Mouse (Mus musculus): ENCODE results near the gene Rbm18.

Gene Rbm18

DNA sequence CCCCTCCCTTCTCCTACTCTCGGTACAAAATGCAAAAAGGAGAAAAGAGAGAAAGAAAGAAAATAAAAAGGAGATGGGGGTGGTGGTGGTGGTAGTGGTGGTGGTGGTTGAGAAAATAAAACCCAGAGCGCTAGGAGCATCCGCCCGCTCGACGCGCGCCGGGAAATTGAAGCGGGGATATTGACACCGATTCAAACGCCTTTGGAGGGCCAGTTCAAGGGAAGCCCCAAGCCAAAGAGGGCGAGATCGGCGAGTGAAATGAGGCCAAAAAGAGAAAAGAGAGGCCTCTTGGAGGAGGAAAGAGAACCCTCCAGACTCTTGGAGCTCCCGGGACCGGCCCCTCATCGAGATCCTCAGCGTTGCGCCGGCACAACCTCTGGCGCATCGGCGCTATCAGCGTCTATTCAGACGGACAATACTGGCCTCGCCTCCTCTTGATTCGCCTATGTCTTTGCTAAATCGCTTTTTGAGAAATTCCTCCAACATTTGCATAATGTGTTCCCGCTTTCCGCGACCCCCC is 32.1 kb downstream of the Rbm18 start:
- no peak for DNase-seq (ENCODE audit: low spot score)

DNA sequence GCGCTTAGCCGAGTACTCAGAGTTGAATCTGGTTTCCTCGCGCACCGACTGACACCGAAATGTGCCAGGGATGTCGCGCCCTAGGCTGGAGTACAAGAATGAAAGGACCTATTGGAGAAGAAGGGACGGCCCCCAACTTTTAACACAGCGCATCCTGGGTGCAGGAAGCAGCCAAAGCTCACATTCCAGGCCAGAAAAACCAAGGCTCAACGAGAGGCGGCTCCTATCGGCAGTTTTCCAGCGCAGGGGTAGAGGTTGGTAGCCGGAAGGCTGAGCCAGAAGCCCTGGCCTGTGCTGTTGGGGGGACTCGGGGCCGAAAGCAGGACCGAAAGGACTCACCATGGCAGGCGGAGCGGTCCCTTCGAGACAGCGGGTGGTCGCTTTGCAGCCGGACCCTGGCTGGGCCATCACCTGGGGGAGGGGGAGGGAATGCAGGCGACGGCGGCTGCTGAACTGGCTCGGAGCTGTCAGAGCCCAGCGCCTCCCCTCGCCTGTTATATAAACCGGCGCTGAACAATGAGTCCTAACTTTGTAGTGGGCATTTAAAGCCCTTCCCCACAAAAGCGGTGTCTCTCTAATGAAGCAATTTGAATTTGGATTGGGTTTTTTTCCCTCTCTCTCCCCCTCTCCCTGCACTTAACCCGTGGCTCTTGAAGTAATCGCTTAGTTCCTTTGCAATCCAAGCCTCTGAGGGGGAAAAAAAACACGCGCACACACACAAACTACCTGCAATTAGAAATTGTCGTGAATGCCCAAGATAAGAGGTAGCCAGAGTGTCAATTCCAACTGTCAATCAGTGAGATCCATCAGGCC is 32.8 kb downstream of the Rbm18 start:
- no peak for DNase-seq (ENCODE audit: low spot score)

DNA sequence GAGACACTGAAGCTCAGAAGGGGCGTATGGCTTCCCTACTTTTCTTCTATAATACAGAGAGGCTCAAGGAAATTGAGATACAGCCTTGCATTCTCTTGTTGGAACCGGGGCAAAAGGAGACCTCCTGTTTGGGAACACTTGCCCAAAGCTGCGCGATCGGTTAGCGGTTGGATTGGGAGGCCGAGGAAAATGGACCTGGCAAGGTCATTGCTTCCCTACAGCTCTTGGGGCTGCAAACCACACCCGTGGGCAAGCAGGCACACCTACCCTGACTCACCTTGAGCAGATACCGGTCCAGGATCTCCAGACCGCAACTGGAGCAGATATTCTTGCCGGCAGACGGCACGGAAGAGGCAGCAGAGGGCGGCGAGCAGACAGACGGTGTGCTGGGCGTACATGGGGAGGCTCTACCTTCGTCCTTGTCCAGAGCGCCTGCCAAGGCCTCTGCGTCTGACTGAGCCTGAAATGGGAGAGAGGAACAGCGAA is 33.5 kb downstream of the Rbm18 start:
- no peak for DNase-seq (ENCODE audit: low spot score)

DNA sequence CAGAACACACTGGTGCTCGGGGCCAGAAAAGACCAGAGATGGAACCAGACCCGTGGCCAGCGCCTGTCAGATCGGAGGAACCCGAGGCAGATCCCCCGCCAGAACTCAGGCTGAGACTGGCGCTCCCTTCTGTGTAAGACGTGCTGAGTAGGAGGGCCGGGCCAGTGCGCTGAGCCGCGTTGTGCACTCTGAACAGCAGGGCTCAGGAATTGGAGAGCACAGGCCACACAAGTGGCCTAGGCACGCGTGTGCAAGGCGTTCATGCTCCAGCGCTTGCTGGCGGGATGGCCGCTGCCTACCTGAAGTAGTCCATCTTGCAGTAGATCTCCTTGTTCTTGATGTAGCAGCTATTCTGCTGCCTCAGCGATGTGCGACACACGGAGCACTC is 34.0 kb downstream of the Rbm18 start:
- DNase-seq (ENCODE audit: low spot score): no peak

DNA sequence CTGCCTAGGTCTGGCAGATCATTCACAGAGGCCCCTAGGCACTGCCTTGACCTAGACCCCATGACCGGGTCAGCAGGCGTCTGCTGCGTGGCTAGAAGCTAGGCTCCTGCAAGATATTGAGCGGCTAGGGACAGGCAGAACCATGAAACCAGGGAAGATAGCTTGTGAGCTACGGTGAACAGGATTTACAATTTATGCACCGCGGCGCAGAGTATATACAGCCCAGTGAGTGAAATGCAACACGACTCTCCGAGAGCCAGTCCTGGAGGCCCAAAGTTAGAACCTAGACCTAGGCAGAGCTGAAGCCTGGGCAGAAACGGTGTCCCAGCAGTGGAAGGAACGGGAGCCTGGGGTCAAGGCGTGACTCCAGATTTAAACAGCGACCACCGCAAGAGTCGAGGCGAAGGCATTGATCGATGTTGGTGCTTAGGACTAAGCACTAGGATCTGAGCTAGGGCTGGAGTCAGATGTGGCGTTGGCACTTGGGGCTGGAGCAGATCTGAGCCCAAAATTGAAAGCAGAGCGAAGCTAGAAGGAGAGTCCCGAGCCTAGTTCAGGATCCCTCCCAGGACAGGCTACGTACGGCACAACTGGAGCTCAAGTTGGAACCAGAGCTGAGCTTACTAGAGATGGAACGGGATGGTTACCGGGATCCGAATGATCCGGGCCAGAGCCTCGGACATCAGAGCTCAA is 34.6 kb downstream of the Rbm18 start:
- no peak for DNase-seq (ENCODE audit: low spot score)

DNA sequence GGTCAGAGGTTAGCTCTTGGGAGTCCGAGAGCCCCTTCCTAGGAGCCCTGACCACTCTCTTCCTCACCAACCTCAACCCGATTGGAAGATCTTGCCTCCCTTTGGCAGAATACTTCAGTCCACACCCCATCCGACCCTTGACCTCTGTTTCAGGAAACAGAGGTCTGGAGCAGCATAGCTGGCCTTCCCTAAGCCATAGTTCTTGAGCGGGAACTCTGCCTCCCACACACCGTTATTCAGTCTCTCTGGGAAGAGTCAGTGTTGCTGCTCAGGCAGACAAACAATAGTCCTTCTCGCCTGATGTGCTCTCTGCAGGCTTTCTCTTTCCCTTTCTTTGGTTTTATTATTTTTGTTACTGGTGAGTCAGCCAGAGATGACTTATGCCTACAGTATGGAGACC is 36.8 kb downstream of the Rbm18 start:
- no peak for DNase-seq (ENCODE audit: low spot score)

DNA sequence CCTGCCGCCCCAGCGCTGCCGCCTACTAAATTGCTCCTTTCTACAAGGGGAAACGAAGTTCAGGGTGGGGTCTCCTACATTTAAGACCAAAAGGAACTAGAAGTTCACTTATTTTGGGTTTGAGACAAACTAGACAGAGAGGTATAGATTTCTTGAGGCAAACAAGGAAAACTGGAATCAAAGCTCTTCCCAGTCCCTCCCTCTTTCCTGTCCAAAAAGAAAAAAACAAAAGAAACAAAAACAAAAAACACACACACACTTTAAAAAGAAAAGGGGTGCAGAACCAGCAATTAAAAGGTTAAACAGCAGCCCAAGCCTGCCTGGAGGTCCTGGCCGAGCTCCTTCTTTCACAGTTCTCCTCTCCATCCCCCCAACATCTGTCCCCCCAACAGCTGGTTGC is 38.6 kb downstream of the Rbm18 start:
- DNase-seq (ENCODE audit: low spot score): no peak

DNA sequence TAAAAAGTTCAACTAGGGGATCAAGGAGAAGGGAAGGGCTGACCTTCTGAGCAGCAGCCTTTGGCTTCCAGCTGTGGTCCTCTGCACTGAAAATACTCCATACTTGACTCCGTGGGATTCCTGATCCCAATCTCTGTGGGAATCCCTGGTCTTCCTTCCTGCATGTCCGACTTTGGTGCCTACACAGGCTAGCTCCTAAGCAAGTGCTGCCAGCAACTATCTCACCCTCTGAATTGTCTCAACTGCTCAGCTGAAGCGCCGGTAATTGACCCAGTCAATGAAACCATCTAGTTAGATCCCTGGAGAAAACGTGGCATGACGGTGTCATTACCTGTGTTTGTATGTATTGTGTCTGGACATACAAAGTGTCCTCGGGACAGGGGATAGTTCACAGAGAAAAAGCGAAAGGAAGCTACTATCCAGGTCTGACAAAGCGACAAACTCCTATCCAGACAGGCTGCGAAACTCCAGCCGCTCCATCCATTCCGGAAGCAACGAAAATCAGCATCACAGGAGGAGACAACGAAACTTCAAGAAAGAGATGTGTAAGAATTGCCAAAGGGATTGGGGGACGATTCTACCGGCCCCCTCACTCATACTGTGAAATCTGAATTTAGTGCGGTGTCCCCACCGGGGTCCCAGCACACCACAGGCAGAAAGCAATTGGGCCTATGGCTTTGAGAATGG is 39.3 kb downstream of the Rbm18 start:
- no peak for DNase-seq (ENCODE audit: low spot score)

DNA sequence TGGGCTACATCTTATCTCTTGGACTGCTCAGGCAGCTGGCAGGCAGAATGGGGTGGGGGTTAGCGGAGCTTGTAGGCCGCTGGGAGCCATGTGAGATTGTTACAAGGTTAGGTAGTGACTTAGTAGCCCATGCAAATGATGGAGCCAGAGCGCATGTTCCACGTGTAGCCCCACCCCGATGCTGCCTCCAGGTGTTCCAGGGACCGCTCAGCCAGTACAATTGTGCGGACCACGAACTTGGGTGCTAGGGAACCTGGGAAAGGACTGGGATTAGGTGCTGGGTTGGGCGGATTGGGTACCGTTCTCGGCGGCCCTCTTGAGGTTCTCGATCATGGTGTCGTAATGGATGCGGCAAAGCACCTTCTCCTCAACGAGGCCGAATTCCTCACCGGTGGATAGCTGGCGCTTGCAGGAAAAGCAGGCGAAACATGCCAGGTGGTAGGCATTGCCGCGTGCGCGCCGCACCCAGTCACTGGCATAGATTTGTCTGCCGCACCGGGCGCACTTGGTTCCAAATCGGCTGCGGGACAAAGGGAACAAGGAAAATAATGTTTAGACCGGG is 42.6 kb downstream of the Rbm18 start:
- DNase-seq (ENCODE audit: low spot score): no peak

DNA sequence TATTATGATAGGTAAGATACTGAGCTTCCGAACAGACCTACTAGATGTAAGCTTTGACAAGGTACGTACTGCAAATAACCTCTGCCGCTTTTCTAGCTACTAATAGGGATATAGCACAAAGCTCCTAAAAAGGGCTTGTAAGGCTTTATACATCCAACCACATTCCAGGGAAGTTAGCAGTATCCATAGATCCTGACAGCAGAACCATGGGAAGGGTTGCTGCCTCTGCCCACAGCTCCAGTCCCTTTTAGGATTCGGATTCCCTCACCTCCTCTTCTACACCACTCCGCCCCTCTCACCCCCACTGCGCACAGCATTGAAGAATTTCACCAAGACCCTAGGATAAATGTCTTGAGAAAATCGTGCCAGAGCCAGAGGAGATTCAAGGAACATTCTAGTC is 43.3 kb downstream of the Rbm18 start:
- no peak for DNase-seq (ENCODE audit: low spot score)

DNA sequence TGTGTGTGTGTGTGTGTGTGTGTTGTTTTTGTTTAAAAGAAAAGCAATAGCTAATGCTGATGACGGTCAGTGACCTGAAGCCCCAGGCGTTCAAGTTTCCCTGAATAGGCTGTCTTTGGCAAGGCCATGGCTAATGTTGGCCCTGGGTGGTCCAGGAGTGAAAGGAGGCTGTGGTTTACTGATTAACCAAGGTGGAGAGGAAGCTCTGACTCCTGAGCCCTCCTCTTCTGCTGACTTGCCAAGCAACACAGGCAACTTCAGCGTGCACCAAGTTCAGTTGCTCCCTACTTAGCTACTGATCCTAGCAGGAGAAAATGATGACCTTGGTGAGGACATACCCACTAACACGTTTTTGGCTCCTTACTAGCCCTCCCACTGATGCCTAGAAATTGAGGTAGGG is 43.8 kb downstream of the Rbm18 start:
- no peak for DNase-seq (ENCODE audit: low spot score)

DNA sequence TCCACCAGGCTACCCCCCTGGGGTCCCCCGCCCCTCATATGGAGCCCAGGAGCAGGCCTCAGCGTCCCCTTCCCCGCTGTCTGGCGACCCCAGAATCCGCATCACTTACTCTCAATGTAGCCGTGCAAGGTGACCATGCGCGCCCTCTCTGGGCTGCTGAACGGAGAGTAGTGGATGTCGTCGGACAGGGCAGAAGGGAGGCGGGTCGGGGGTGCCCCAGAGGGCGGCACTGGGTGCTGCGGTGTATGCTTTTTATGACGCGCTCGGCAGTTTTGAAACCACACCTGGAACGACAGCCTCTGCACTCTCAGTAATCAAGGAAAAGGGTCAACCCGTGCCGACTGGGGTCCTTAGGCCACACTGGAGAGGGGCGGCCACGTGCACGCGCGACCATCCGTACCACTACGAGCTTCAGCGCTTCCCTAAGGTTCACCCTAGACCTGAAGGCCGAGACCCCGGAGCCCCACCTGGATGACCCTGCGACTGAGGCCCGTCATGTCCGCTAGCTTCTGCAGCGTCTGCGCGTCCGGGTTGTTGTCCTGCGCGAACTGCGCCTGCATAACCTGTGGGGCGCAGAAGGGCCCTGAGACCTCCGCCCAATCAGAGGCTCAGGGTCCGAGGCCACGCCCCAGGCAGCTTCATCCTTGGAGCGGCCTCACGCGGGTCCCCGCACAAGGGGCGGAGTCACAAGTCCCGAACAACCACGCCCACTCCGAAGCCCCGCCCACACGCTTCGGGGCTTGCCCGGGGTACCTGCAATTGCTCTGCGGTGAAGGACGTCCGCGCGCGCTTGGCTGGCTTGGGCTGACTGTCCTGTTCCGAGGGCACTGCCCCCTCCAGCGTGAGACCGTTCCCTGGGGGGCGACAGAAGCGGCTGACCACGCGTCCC is 45.5 kb downstream of the Rbm18 start:
- DNase-seq (ENCODE audit: low spot score): peak; percentile 26

DNA sequence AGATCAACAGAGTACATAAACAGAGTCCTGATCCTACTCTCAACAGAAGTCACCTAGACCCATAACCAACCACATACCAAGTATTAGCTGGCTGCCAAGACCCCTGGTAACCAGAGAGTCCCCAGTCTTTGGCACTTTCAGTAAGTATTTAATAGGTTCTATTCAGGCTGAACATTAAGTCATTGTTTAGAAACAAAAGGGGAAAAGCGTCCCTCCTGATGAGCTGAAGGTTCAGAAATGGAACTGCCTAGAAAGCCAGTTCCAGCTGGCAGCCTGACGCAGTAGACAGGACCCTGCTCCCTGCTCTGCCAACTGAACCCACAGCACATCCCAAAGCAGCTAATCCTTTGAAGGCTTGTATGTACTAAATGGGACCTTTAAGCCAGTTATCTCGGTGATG is 47.4 kb downstream of the Rbm18 start:
- DNase-seq (ENCODE audit: low spot score): no peak

DNA sequence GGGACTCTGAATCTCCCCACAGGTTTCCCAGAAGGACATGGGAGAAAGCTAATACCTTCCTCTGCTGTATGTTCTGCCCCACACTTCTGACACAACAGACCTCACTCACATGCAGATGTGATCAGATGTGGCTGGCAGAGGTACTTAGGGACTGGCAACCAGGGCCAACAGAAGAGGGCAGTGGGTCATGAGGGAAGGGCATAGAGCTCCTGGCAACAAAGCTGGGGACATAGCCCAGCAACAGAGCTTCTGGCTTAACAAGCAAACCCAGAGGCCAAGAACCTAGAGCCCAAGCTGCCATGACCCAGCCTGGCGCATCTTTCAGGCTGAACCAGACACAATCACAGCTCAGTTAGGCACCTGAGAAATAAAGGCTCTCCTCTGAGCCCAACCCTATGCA is 51.5 kb downstream of the Rbm18 start:
- no peak for DNase-seq (ENCODE audit: low spot score)

DNA sequence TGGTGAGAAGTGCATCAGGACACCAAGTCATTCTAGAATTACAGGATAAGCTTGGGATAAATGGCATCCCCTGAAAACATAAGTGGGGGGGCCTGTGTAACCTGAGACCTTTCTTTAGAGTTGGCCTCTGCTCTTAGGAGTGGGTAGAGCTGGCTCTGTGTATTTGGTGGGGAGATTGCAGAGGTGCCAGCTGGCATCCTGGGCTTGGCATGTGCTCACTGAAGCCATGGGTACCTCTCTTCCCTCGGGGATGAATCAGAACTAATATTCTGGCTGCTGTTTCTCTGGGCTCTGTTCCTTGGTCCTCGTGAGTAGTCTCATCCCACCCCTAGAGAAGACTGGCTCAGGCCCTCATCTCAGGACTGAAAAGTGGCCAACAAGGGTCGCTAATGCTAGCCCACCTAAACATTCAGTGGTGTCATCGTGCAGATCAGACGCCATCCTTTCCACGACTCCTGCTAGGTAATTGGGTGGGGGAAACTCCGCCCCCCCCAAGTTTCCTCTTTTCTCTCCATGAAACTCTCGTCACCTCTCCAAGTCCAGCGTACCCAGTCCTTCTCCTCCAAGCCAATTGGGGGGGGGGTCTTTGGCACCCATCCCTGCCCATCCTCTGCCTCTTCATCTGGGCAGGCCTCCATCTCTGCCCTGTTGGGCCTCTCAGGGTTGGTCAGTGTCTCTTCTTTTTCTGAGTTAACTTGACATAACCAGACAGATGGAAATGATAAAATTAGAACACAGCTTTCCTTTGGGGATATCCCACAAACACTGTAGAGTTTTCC is 53.6 kb downstream of the Rbm18 start:
- no peak for DNase-seq (ENCODE audit: low spot score)

DNA sequence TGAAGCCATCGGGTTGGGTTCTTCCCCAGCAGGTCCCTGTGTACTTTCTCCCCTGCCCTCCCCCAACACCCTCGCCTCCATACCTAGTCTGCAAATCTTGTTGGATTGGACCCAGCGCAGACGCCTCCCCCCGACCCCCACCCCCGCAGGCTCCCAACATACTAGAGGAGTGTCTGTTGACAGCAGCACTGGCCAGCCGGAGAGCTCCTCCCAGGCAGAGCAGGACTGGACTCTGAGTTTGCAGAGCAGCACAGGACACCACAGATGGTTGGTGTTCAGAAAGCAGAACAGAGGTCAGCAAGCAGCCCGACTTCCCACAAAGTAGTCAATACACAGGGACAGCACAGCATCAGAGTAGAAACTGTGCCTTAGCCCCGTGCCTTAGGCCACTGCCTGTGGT is 55.1 kb downstream of the Rbm18 start:
- no peak for DNase-seq (ENCODE audit: low spot score)

DNA sequence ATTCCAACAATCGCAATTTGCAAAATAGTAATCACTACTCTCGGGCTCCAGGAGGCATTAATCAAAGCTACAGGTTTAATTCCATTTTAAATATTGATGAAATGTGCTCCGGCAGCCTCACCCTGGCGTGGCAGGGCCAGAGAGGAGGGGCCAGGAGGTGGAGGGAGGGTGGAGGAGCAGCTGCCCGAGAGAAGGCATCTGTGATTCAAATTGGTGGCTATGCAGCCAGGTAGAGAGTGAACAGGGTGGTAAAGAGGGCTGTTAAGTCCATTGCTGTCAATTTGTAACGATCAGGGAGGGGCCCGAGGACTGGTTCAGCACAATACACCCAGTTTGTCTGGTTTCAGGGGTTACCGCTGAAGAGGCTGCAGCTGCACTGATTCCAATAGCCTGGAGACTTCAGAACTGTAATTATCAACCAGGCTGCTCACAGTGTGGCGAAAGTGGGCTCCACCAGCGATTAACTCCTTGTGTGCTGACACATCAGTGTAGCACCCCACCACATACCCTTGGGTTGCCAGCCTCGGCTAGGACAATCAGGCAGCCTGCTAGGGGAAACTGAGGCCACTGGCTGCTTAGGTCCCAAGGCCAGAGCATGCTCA is 59.3 kb downstream of the Rbm18 start:
- no peak for DNase-seq (ENCODE audit: low spot score)

DNA sequence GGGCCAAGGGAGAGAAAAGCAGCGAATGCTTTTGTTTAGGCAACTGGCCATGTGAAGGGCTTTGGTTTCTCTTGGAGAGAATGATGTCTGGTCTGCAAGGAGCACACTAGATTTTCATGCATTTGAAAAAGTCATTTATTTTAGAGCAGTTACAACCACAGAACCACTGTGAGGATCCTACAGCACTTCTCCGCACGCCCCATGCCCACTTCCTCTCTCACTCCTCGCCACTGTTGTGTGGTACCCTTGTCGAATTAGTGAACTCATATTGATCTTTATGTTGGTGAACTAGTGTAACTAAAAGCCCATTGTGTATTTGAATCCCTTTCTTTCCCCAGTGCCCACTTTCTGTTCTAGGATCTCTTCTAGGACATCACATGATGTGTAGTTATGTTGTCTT is 61.4 kb downstream of the Rbm18 start:
- no peak for DNase-seq (ENCODE audit: low spot score)

DNA sequence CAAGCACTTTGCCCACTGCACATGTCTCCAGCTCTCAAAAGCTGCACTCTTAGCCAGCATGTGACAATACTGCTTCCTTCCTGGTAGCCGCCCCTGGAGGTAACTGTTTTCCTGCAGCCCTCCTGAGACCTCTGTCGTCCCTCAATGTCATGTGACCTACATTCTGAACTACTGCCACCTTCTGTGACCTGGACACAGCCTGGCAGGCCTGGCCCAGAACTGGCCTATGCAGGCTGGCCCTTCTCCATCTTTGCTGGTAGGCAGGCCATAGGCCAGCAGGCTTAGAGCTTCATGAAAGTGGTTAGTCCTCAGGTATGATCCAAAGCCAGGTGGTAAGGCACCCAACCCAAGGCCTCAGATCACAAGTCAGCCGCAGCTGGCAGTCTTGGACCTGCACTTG is 62.8 kb downstream of the Rbm18 start:
- no peak for DNase-seq (ENCODE audit: low spot score)

DNA sequence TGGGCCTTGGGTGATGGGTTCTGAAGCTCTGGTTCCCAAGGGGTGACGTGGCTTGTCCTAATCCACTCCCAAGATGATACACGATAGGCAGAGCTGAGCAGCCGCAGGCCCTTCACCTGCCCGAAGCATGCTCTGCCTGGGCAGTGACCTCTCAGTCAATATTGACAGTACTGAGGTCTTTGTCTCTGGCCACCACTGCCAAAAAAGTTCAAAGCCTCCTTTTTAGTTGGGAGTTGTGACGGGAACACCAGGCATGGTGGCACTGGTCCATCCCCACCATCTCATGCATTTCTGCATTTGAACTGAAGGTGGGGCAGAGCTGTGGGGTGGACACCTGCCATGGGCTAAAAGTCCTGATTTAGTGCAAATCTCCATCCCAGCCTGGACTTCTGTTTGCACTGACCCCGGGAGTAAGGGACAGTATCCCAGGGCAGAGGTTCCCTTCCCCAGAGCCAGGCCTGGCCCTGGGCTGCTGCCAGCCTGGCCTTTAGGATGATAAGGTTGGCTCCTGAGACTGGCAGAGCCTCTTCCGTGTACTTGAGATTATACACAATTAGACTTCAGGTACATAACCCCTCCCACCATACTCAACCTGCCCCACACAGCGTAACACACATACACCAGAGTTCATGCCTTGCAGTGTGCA is 64.8 kb downstream of the Rbm18 start:
- no peak for DNase-seq (ENCODE audit: low spot score)
